Mouse (Mus musculus): ENCODE data around the gene Sept1. TPM values are rescaled to one million over a fixed set of nuclear protein-coding genes. Genes with fewer than 3 reads are reported as not detected.
A peak's percentile ranks its signal among the peaks of the same experiment; 100 is the strongest.

Gene Sept1
- polyA plus RNA-seq, 1 experiment, result 22.0 TPM

DNA sequence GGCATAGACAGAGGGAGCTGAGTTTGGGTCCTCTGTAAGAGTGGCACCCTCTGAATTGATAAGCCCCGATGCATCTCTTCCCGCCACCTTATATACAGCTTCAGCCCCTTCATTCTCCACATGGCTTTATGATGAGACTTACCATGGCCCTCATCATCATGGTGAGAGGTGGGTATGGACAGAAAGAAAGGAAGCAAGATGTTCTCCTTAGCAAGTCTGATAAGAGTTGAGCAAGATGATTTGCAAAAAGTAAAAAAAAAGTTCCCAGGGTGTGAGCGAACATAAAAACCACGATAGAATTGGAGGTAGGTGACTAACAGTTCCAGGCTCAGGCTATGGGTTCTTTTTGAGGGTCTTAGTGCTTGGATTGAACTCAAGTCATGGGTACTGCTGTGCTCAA is 14.3 kb downstream of the Sept1 start:
- no peak for DNase-seq (ENCODE audit: low spot score)

- DNase-seq (ENCODE audit: low spot score), result no peak
Measured at GRCm38 (mm10) chr7:127217901-127218642, 14.9 kb downstream of the Sept1 start.

GRCm38 (mm10) chr7:127217475-127217874 is 15.5 kb downstream of the Sept1 start:
- no peak for DNase-seq (ENCODE audit: low spot score)

DNA sequence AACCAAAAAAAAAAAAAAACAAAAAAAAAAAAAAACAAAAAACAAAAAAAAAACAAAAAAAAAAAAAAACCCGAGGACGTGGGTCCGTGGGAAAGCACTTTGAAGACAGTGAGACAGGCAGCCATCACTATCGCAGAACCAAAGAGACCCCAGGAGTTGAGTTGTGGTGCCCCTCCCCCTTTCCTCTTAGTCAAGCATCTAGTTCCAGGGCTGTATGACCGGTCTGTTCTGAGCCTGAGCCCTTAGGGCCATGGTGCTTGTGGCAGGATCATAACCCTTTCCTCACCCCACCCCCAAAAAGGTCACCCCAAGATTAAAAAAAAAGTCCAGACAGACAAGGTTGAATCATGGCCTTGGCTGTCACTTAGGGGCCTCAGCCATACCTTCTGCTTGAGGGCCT is 16.6 kb downstream of the Sept1 start:
- no peak for DNase-seq (ENCODE audit: low spot score)

GRCm38 (mm10) chr7:127214981-127215871 is 17.7 kb downstream of the Sept1 start:
- DNase-seq (ENCODE audit: low spot score), result no peak

GRCm38 (mm10) chr7:127214521-127214920 is 18.4 kb downstream of the Sept1 start:
- DNase-seq (ENCODE audit: low spot score), result no peak

GRCm38 (mm10) chr7:127213930-127214329 is 19.0 kb downstream of the Sept1 start:
- DNase-seq (ENCODE audit: low spot score), result no peak

DNA sequence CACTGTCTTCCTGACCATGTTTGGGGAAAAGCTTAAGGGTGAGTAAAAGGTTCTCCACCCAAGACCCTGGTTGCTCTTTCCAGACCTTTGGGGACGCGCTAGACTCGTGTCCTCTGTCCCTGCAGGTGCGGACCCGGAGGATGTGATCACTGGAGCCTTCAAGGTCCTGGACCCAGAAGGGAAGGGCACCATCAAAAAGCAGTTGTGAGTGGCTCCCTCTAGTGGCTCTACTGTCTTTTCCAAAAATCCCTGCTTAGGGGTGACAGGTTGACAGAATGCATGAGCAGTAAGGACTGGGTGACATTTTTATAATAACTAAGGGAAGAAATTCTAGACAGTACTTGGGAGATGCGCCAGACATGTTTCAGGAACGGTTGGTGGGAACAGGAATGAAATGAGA is 19.4 kb downstream of the Sept1 start:
- DNase-seq (ENCODE audit: low spot score), result no peak

DNA sequence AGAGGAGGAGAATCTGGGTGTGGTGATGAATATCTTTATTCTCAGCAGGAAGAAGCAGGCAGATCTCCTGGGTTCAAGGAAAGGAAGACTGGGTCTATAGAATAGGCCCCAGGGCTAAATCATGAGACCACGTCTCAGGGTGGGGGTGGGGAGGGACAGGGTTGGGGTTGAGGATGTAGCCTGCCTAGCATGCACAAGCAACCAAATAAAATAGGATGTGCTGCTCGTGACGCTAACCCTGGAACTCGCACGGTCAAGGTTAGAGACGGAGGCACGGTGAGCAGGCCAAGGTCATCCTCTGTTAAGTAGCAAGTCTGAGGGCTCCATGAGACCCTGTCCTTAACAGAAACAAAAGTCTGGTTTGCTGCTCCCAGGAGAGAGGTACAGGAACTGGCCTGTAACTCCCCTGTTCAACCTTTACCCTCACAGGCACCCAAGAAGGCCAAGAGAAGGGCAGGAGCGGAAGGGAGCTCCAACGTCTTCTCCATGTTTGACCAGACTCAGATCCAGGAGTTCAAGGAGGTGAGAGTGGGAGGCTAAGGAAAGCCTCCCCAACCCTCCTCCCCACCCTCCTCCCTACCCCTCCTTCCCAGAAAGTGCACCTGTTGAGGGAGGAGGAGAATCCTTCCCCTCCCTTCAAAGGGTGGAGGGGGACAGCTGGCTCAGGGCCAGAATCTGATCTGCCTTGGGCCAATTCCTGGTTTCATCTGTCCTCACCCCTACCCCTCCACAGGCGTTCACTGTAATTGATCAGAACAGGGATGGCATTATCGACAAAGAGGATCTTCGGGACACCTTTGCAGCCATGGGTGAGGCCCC is 20.3 kb downstream of the Sept1 start:
- DNase-seq (ENCODE audit: low spot score), result no peak

- DNase-seq (ENCODE audit: low spot score), result no peak
Measured at GRCm38 (mm10) chr7:127211014-127211745, 21.8 kb downstream of the Sept1 start.

DNA sequence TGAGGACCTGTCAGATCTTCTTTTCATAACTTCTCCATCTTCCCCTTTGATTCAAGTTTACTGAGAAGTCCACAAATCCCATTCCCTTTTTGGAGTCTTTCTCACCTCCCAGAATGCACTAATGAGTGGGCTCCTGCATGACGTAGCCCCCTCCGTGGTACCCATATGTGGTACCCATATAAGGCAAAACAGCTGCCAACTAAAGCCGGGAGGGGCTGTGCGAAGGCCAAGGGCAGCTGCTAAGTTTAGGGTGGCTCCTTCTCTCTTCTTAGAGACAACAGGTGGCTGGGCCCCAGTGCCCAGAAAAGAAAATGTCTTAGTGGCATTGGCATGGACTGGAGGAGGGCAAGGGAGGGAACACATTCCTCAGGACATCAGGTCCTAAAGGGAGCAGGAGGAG is 22.7 kb downstream of the Sept1 start:
- DNase-seq (ENCODE audit: low spot score), result no peak

GRCm38 (mm10) chr7:127209851-127210250 is 23.1 kb downstream of the Sept1 start:
- DNase-seq (ENCODE audit: low spot score), result no peak

- DNase-seq (ENCODE audit: low spot score), result peak; percentile 88
Measured at GRCm38 (mm10) chr7:127208553-127209438, 24.1 kb downstream of the Sept1 start, which contains the start of gene Mylpf. TSS of gene Mylpf (plus strand) at chr7:127208890.

DNA sequence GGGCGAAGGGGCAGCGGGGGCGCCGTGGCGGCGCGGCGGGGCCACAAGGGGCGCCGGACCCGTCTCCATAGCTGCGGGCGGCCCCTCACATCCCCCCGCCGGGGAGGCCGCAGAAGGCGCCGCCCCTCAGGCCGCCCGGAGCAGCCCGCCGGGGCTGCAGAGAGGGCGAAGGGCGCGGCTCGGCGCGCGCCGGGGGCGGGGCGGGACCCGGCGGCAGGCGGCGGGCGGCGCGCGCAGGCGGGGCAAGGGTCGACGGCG is 24.7 kb downstream of the Sept1 start, which contains the start of gene Tbc1d10b:
Tbc1d10b (minus strand) TSS at position 174 of the 258 bp plus-strand sequence.
- DNase-seq (ENCODE audit: low spot score), result no peak

DNA sequence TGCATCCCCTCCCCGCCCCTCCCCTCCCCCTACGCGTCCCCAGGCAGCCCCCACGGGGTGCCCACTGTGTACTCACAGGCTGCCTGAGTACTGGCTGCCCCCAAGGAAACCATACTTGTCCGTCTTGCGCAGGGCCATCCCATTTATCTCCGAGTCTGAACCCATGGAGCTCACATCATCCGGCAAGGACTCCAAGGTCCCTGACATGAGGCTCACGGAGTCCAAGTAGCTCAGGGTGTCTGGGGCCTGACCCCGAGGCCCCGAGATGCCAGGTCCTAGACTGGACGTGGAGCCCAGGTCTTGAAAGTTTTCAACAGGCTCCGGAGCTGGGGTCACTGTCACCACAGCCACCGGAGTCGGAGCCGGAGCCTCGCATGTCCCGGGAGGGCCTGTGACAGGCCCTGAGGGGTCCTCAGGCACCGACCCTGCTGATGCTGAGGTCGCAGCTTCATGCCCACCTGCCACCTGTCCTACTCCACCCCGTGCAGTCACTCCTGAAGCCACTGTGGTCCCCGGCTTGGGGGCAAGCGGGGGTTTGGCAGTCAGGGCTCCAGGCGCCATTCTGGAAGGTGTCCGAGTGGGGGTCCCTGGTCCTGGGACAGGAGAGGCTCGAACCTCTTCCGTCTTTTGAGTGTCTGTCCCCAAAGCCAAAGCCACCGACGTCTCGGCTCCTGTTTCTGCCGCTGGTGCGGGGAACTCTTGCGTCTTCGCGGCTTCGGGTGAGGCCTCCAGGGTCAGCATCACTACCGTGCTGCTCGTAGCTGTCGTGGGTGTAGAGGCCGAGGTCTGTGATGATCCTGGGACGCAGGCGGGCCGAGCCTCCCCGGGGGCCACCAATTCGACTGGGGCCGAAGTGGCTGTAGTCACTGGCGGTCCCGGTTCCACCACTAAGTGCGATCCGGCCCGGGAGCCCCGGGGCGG is 25.3 kb downstream of the Sept1 start:
- no peak for DNase-seq (ENCODE audit: low spot score)

DNA sequence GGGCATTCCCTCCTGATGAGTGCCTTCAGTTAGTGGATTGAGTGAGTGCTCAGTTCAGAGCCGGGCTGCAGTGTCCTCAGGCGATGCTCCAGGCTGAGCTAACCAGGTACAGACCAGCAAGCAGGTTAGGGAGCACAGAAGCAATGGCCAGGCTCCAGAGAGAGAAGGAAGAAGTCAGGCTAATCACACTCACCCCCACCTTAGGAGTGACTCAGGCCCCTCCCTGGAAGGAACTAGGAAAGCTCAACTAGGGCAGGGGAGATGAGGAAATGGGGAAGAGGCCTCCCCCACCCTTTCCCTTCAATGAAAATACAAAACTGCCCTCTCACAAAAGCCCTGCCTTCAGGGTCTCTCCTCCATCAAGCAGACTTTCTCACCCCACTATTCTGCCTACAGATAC is 26.3 kb downstream of the Sept1 start:
- no peak for DNase-seq (ENCODE audit: low spot score)

GRCm38 (mm10) chr7:127196484-127196883 is 36.4 kb downstream of the Sept1 start:
- DNase-seq (ENCODE audit: low spot score), result no peak

DNA sequence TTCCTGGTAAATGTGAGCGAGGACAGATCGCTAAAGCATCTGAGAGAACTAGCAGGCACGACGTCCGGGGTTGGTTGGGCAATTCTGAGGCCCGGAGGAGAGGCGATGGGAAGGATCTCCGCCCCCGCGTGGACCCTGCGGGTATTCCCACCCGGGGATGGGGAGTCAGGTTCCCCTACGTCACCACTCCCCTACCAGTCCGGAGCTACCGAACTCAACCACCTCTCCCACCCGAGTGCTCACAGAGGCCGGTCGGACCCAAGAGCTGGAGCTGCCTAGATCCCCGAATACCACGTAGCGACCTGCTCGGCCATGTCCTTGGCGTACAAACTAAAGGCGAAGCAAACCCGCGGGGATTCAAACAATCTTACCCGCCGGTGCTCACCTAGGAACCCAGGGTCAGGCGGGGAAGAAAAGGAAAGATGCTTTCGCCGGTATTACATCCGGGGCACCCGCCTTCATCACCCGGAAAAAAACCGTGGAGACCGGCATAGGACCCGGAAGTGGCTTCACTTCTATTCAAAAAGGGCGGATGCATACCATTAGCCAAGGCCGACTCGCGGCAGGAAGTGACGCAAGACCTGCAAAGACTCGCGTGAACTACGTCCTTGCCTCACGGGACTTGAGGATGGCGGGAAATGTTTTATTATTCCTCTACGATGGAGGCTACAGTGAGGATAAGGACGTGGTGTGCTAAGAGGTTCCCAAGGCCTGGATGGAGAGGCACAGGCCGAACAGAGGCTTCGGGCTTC is 37.2 kb downstream of the Sept1 start, which contains the start of gene Cd2bp2:
Cd2bp2 (minus strand) TSS at position 507 of the 752 bp plus-strand sequence.
- DNase-seq (ENCODE audit: low spot score), result peak; percentile 80

DNA sequence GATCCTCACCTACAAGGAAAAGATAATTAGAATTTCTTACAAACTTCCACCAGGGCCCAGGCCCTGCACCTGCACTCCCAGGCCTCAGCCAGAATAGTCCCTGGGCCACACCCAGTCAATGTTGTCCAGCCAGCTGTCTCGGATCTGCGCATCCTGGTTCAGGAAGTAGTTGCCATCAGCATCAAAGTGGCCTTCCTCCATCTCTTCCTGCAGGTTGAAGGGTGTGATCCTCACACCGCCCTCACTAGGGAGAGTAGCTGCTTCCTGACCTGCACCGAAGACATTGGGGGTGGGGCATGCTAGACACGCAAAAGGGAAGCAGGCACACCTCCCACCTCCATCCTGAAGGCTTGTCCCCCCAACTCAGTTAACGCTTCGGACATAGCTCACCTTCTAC is 38.3 kb downstream of the Sept1 start:
- no peak for DNase-seq (ENCODE audit: low spot score)
